Mouse (Mus musculus) urinary bladder, postnatal 10 days (tissue): ENCODE measurements around the gene Tcl1b3.
"Not testable (repeated sequence)": the region's sequence is repeated elsewhere in the genome, so short reads cannot be mapped to it uniquely, and the experiment has no call there.

ENCODE experiments used
- DNase-seq: peaks from one replicate; pipeline ENCODE4 v3.0.0; 2022; ENCODE audit warnings: low spot score

Gene Tcl1b3

DNA sequence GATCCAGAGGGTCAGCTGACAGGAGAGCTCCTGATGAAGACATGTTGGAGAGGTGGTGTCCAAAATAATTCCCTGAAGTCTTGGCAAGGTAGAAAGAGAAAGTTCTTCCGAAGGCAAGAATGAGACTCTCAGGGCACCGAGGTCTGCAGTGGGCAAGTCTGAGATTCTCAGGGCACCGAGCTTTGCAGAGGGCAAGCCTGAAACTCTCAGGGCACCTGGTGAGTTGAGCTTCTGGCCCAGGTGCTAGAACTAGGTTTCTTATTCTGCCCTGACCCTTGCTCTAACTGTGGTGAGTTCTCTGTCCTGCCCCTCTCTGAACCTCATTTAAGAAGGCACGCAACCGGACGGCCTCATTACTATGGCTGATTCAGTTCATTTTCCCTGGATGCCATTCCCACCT lies at the start of gene Tcl1b3:
Gene Tcl1b3, plus strand, starts transcription at position 301 of the 400 bp plus-strand sequence.
- not testable (repeated sequence) for DNase-seq

DNA sequence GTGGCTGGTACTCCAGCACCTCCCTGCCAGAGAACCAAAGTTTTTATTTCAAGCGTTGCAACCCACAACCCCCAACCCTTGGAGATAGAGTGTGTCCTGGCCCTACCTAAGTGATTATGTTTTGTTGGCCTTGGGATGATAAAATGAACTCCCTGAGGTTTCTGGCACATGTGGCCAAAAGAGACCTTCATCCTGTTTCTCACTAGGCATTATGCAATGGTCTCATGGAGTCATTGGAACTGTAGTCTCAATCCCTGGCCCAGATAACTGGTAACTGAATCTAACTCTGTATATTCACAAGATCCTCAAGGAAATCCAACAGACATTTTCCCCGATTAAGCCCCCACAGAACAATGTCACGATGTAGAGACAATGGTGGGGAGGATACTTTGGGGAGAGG lies 47.7 kb upstream of the Tcl1b3 start:
- no peak for DNase-seq

GRCm38 (mm10) chr12:105144928-105145327 lies 45.9 kb upstream of the Tcl1b3 start:
- DNase-seq, result not testable (repeated sequence)

DNA sequence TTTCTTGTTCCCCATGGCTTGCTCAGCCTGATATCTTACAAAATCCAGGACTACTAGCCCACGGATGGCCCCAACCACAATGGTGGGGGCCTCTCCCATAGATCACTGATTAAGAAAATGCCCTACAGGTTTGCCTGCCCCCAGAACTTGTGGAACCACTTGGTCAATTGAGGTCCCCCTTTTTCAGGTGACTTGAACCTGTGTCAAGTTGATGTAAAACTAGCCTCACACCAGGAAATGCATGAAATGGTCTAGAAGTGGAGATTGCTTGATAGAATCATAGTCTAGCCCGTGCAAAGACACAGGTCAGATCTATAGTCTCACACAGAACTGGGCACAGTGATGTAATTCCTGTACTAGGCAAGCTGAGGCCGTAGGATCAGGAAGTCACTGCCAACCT lies 45.1 kb upstream of the Tcl1b3 start, which contains the start of gene Tcl1b2:
Gene Tcl1b2, plus strand, starts transcription at position 301 of the 400 bp plus-strand sequence.
- DNase-seq, result no peak

DNA sequence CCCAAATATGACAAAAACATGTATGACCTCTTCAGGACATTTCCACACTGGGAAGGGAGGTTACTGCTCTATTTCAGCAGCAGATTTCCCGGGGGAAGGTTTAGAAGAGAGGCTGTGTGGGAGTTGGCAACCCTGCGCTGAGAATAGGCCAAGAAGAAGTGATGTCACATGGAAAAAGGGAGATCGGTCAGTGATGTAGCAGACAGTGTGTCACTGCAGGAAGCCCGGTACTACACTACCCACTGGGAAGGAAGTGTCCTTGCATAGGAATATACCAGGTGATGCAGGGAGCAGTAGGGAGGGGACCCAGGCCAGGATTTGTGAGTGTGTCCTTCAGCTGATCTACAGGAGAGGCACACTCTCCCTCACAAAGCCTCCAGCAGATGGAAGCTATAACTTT lies 35.6 kb upstream of the Tcl1b3 start:
- DNase-seq, result not testable (repeated sequence)

DNA sequence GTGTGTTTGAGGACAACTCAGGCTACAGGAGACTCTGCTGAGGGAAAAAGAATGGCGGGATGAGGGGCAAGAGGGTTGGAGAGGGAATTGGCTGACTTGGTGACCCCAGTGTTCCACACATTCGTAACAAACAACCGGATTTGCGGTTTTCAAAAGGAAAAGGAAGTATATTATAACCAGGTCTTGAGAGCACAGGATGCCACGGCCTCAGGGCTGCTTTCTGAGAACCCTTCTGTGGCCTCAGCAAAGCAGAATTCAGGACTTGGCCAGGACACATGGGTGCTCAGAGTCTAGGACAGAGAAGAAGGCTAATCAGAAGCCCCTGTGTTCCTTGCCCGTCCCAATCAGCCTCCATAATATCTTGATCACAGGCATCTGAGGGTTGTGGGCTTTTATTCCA lies 32.0 kb upstream of the Tcl1b3 start:
- DNase-seq, result no peak

- no peak for DNase-seq
Observed at GRCm38 (mm10) chr12:105159390-105159789, 31.5 kb upstream of the Tcl1b3 start, which contains the start of gene Tcl1b1. Gene Tcl1b1, plus strand, starts transcription at chr12:105159690.

GRCm38 (mm10) chr12:105166734-105167133 lies 24.1 kb upstream of the Tcl1b3 start:
- DNase-seq, result no peak

DNA sequence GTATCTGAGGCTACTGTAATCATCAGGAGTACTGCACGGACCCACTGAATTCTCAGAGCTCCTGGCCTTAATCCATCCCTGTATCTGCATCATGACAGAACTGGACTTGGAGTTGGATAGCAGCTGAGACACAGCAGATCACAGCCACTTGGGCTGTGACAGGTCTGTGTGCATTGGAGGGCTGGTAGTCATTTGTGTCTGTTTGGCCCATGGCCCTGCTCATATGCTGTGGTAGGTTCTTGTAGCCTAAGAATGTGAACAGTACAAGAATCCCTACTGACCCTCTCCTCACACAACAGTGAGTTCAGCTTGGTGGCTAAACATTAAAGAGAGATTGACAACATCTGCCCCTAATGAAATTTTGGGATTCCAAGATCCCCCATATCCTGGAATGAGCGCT lies 17.5 kb upstream of the Tcl1b3 start:
- no peak for DNase-seq

DNA sequence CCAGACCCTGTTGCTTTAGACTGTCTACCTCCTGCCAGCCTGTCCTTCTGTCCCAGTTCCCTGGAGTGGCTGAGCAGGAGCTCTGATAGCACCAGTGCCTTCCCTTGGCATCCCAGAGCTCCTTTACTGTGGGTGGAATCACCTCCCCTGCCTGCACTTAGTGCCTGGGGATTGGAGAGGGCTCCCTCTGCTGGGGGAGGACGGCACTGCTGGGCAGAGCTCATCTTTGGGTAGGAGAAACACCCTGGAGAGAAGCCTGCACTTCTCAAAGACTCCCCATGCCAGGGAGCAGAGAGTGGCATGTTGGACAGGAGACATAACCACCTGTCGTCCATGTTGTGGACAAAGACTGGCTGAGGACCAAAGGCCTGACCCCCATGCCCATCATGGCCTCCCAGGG lies 16.5 kb upstream of the Tcl1b3 start:
- DNase-seq, result not testable (repeated sequence)

- DNase-seq, result not testable (repeated sequence)
Observed at GRCm38 (mm10) chr12:105176044-105176443, 14.8 kb upstream of the Tcl1b3 start, which contains the start of gene Tcl1b5. Gene Tcl1b5, plus strand, starts transcription at chr12:105176344.

DNA sequence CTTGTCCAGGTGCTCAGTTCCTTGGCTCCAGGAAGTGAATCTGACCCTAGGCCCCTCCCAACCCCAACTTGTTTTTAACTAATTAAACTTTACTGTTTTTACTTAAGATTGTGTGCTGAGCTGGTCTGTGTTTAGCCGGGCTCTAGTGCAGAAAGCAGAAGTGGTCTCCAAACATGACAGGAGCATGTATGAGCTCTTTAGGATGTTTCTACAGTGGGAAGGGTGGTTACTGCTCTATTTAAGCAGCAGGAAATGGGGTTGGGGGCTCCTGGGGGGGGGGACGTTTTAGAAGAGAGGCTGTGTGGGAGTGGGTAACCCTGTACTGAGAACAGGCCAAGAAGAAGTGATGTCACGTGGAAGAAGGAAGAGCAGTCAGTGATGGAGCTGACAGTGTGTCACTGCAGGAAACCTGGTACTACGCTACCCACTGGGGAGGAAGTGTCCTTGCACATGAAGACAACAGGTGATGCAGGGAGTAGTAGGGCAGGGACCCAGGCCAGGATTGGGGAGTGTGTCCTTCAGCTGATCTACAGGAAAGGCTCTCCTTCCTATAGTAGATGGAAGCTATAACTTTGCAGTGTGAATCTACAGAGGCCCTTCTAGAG lies 9.7 kb upstream of the Tcl1b3 start:
- not testable (repeated sequence) for DNase-seq

GRCm38 (mm10) chr12:105188980-105189379 lies 1.9 kb upstream of the Tcl1b3 start:
- DNase-seq, result not testable (repeated sequence)

- not testable (repeated sequence) for DNase-seq
Observed at GRCm38 (mm10) chr12:105199684-105200497, 9.0 kb downstream of the Tcl1b3 start.

- DNase-seq, result not testable (repeated sequence)
Observed at GRCm38 (mm10) chr12:105201657-105202056, 10.8 kb downstream of the Tcl1b3 start, which contains the start of gene Tcl1b4. Gene Tcl1b4, plus strand, starts transcription at chr12:105201957.

GRCm38 (mm10) chr12:105207071-105207470 lies 16.2 kb downstream of the Tcl1b3 start:
- no peak for DNase-seq

- no peak for DNase-seq
Observed at GRCm38 (mm10) chr12:105208441-105208840, 17.6 kb downstream of the Tcl1b3 start.

DNA sequence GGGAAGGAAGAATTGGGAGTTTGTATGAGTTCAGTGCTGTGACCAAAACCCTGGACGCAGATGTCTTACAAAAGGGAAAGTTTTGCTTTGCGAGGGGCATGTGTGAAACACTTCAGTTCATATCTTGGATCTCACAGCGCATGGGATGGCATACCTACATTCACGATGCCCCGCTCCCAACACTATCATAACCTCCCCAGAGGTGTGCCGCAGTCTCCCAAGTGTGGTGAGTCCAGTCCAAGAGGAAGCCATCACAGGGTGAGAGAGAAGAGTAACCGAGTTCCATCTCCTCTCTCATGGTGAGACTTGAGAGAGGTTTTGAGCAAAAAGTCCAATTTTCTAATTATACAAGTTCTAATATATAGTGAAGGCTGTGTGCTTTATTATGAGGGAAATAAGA lies 18.4 kb downstream of the Tcl1b3 start:
- DNase-seq, result no peak

- DNase-seq, result no peak
Observed at GRCm38 (mm10) chr12:105217101-105217760, 26.4 kb downstream of the Tcl1b3 start.

GRCm38 (mm10) chr12:105222601-105223319 lies 31.9 kb downstream of the Tcl1b3 start, which contains the start of gene Tcl1:
Gene Tcl1, minus strand, starts transcription at chr12:105222793.
- DNase-seq, result no peak

- no peak for DNase-seq
Observed at GRCm38 (mm10) chr12:105224621-105225320, 33.9 kb downstream of the Tcl1b3 start.
